Mouse (Mus musculus) megakaryocyte-erythroid progenitor cell, adult 5-6 weeks (primary cell): ENCODE data around the gene Mettl16. TPM values are rescaled to one million over a fixed set of nuclear protein-coding genes. Genes with fewer than 3 reads are reported as not detected.

Experiments
- ATAC-seq: replicated peaks from 2 replicates; pipeline ENCODE4 v1.8.0; 2016; ENCODE audit warnings: mild to moderate bottlenecking, inconsistent platforms; ENCODE audit not compliant: severe bottlenecking, poor library complexity, low FRiP score, low TSS enrichment
- total RNA-seq, 2 experiments: library from RNA; stranded (forward) in 1 of 2; stranded (reverse) in 1 of 2; fragments of 200-1000, 215-1000 nt in 1 of 2; fragments of >200 nt in 1 of 2; fragmentation: Nextera tagmentation in 1 of 2; gene quantifications; 2 replicates each; pipeline ENCODE4 v1.2.3; 2014 to 2017

Mettl16 gene
- 18.0 and 36.3 TPM in 2 replicates for total RNA-seq (2014; fragmentation: Nextera tagmentation)
- total RNA-seq (2017), result 43.1 and 44.7 TPM in 2 replicates

GRCm38 (mm10) chr11:74770595-74771207 lies at the start of gene Mettl16:
TSS of gene Mettl16 (plus strand) at chr11:74770830.
- ATAC-seq, result peak; percentile 96

GRCm38 (mm10) chr11:74721141-74721540 lies 49.5 kb upstream of the Mettl16 start:
- no peak for ATAC-seq

GRCm38 (mm10) chr11:74721971-74722370 lies 48.7 kb upstream of the Mettl16 start:
- ATAC-seq, result no peak

- peak; percentile 74 for ATAC-seq
These were observed 47.0 kb upstream of the Mettl16 start for GRCm38 (mm10) chr11:74723357-74724234.

- peak; percentile 83 for ATAC-seq
These were observed 46.3 kb upstream of the Mettl16 start, which contains the start of gene Pafah1b1 for GRCm38 (mm10) chr11:74724235-74724791. TSS of gene Pafah1b1 (minus strand) at chr11:74724670.

GRCm38 (mm10) chr11:74725181-74725580 lies 45.4 kb upstream of the Mettl16 start:
- ATAC-seq, result no peak

- ATAC-seq, result no peak
These were observed 35.7 kb upstream of the Mettl16 start for GRCm38 (mm10) chr11:74734917-74735316.

- no peak for ATAC-seq
These were observed 32.8 kb upstream of the Mettl16 start for GRCm38 (mm10) chr11:74737861-74738260.

GRCm38 (mm10) chr11:74748022-74748421 lies 22.6 kb upstream of the Mettl16 start:
- no peak for ATAC-seq

- no peak for ATAC-seq
These were observed 21.4 kb upstream of the Mettl16 start for GRCm38 (mm10) chr11:74749241-74749640.

GRCm38 (mm10) chr11:74750662-74751351 lies 19.8 kb upstream of the Mettl16 start:
- no peak for ATAC-seq

GRCm38 (mm10) chr11:74751352-74752066 lies 19.1 kb upstream of the Mettl16 start:
- no peak for ATAC-seq

GRCm38 (mm10) chr11:74756631-74757030 lies 14.0 kb upstream of the Mettl16 start:
- no peak for ATAC-seq

- no peak for ATAC-seq
These were observed 9.5 kb upstream of the Mettl16 start for GRCm38 (mm10) chr11:74761011-74761705.

GRCm38 (mm10) chr11:74763960-74764625 lies 6.5 kb upstream of the Mettl16 start:
- no peak for ATAC-seq

- ATAC-seq, result no peak
These were observed 3.2 kb upstream of the Mettl16 start for GRCm38 (mm10) chr11:74767469-74767868.

- no peak for ATAC-seq
These were observed 2.6 kb upstream of the Mettl16 start for GRCm38 (mm10) chr11:74768045-74768444.

GRCm38 (mm10) chr11:74770037-74770436 lies 593 bp upstream of the Mettl16 start:
- no peak for ATAC-seq
